Mouse (Mus musculus) fibroblast of lung, adult 2 months (primary cell): ENCODE results near the gene Vmn1r30.

Experiments
- DNase-seq: peaks from one replicate; pipeline ENCODE4 v3.0.0-alpha.2; 2011; ENCODE audit warnings: low read depth

The Vmn1r30 gene

GRCm38 (mm10) chr6:58443285-58443684 lies at the start of gene Vmn1r30:
Gene Vmn1r30, minus strand, starts transcription at chr6:58443385.
- no peak for DNase-seq

GRCm38 (mm10) chr6:58475230-58475629 lies 32.0 kb upstream of the Vmn1r30 start, which contains the start of gene Vmn1r31:
Gene Vmn1r31, minus strand, starts transcription at chr6:58475330.
- no peak for DNase-seq
